Mouse (Mus musculus) lung, postnatal 0 days (tissue): ENCODE data around the gene Olfr548-ps1.
"Not testable (repeated sequence)": the region's sequence is repeated elsewhere in the genome, so short reads cannot be mapped to it uniquely, and the experiment has no call there.

Experiments
- CTCF ChIP-seq: IDR thresholded peaks from 2 replicates; pipeline ENCODE4 v1.5.1; 2016; ENCODE audit warnings: antibody characterized with exemption, mild to moderate bottlenecking
- EP300 ChIP-seq: IDR thresholded peaks from 2 replicates; pipeline ENCODE4 v1.6.1; 2016; ENCODE audit warnings: antibody characterized with exemption, mild to moderate bottlenecking, control low read depth

DNA sequence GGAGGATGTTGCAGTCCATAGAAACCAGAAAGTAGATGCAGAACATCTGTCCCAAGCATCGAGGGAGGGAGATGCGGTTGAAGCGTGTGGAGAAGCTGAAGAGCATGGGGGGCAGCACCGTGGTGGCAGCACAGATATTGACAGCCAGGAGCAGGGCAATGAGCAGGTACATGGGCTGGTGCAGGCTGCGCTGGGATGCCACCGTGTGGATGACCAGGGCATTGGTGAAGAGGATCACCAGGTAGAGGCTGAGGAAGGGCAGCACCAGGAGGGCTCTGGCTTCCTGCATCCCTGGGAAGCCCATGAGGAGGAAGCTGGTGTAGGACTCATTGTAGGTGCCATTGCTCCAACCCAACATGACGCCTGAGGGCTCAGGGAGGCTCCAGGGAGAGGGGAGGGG is 46.3 kb upstream of the Olfr548-ps1 start:
- TF ChIP-seq CTCF, EP300: not testable (repeated sequence)
